30 mouse cellular contexts compared by ENCODE assay signal in genomic region chr10:26900426-26900825, GRCm38 (mm10).
"Had no signal": no experiment of that assay in that cellular context is flagged by ENCODE, and none has a peak within 500 bp of the region (broad histone marks: within the 10 kb centered on the region; RNA-seq: fewer than 3 reads in every experiment).

No protein-coding gene starts in this region.

- H3K4me2 ChIP-seq: limb, embryonic 12.5 days; limb, embryonic 13.5 days; limb, embryonic 15.5 days; liver, embryonic 11.5 days; liver, embryonic 13.5 days; liver, embryonic 15.5 days; lung, embryonic 14.5 days; lung, embryonic 15.5 days; midbrain, embryonic 11.5 days; midbrain, embryonic 12.5 days; midbrain, embryonic 13.5 days; midbrain, embryonic 15.5 days; neural tube, embryonic 12.5 days; neural tube, embryonic 13.5 days had no signal

- H3K36me3 ChIP-seq: limb, embryonic 10.5 days; limb, embryonic 12.5 days; limb, embryonic 13.5 days; limb, embryonic 15.5 days; liver, embryonic 13.5 days; liver, embryonic 15.5 days; lung, embryonic 15.5 days; midbrain, embryonic 10.5 days; midbrain, embryonic 12.5 days; midbrain, embryonic 13.5 days; midbrain, embryonic 15.5 days; neural tube, embryonic 12.5 days; neural tube, embryonic 13.5 days had no signal

- H3K9ac ChIP-seq: limb, embryonic 12.5 days; limb, embryonic 13.5 days; limb, embryonic 15.5 days; liver, embryonic 13.5 days; liver, embryonic 14.5 days; liver, embryonic 15.5 days; liver, postnatal 0 days; lung, embryonic 14.5 days; lung, embryonic 15.5 days; midbrain, embryonic 12.5 days; midbrain, embryonic 13.5 days; midbrain, embryonic 15.5 days; neural tube, embryonic 12.5 days; neural tube, embryonic 13.5 days had no signal

- DNase-seq: liver; liver, embryonic 13.5 days; liver, postnatal 0 days; lung, adult 18-20 months; lung, adult 2 months; lung, embryonic 14.5 days; lung, postnatal 14 days; lung, postnatal 36 days; lung, postnatal 4 days; midbrain, embryonic 14.5 days had no signal

- H3K27me3 ChIP-seq: limb, embryonic 12.5 days; limb, embryonic 13.5 days; limb, embryonic 15.5 days; liver, embryonic 13.5 days; liver, embryonic 15.5 days; lung, embryonic 15.5 days; megakaryocyte, embryonic 14.5 days; midbrain, embryonic 12.5 days; midbrain, embryonic 13.5 days; midbrain, embryonic 15.5 days; neural tube, embryonic 12.5 days; neural tube, embryonic 13.5 days had no signal

- ATAC-seq: liver, postnatal 0 days; lung, postnatal 0 days; midbrain, embryonic 13.5 days; midbrain, embryonic 15.5 days; midbrain, embryonic 16.5 days had no signal

- H3K27ac ChIP-seq: limb, embryonic 10.5 days; limb, embryonic 12.5 days; limb, embryonic 13.5 days; limb, embryonic 15.5 days; liver, embryonic 13.5 days; liver, embryonic 14.5 days; liver, embryonic 15.5 days; lung, embryonic 15.5 days; macrophage; midbrain, embryonic 10.5 days; midbrain, embryonic 12.5 days; midbrain, embryonic 13.5 days; midbrain, embryonic 15.5 days; neural tube, embryonic 12.5 days; neural tube, embryonic 13.5 days had no signal

- H3K9me3 ChIP-seq: limb, embryonic 10.5 days; limb, embryonic 12.5 days; limb, embryonic 13.5 days; limb, embryonic 15.5 days; liver, embryonic 13.5 days; liver, embryonic 15.5 days; lung, embryonic 15.5 days; megakaryocyte, embryonic 14.5 days; midbrain, embryonic 10.5 days; midbrain, embryonic 12.5 days; midbrain, embryonic 13.5 days; midbrain, embryonic 15.5 days; neural tube, embryonic 12.5 days; neural tube, embryonic 13.5 days had no signal

- H3K4me1 ChIP-seq: limb, embryonic 10.5 days; limb, embryonic 12.5 days; limb, embryonic 13.5 days; limb, embryonic 15.5 days; liver, embryonic 13.5 days; liver, embryonic 15.5 days; lung, embryonic 15.5 days; midbrain, embryonic 10.5 days; midbrain, embryonic 12.5 days; midbrain, embryonic 13.5 days; midbrain, embryonic 15.5 days; neural tube, embryonic 12.5 days; neural tube, embryonic 13.5 days had no signal

- H3K4me3 ChIP-seq: limb, embryonic 10.5 days; limb, embryonic 12.5 days; limb, embryonic 13.5 days; limb, embryonic 15.5 days; liver, embryonic 13.5 days; liver, embryonic 15.5 days; lung, embryonic 15.5 days; megakaryocyte, embryonic 14.5 days; midbrain, embryonic 10.5 days; midbrain, embryonic 12.5 days; midbrain, embryonic 13.5 days; midbrain, embryonic 15.5 days; myocyte; neural tube, embryonic 12.5 days; neural tube, embryonic 13.5 days had no signal
